Mouse (Mus musculus): ENCODE measurements around the gene Tmem38a.

GRCm38 (mm10) chr8:72570633-72571610 is 933 bp upstream of the Tmem38a start, which contains the start of gene Smim7:
- TF ChIP-seq TAL1 (IDR thresholded peaks at IDR 0.05; ENCODE audit: low read length) = no peak
- no peak for TF ChIP-seq CTCF (IDR thresholded peaks at IDR 0.05 in 2 of 3, conservative IDR thresholded peaks at IDR 0.05 in 1 of 3; ENCODE audit: control insufficient read depth in 1 of 3, insufficient read depth in 1 of 3, low read depth in 2 of 3, low read length in 3 of 3, poor library complexity in 1 of 3, severe bottlenecking in 1 of 3)
- peak; percentile 92 for TF ChIP-seq NELFE (IDR thresholded peaks at IDR 0.05; ENCODE audit: low read depth, low read length)
- no peak for TF ChIP-seq EP300 (IDR thresholded peaks at IDR 0.05; ENCODE audit: low read depth in 1 of 2, low read length in 2 of 2)
- no peak for TF ChIP-seq MAFK (IDR thresholded peaks at IDR 0.05; ENCODE audit: borderline replicate concordance, low read depth, low read length)
- TF ChIP-seq KAT2A (conservative IDR thresholded peaks at IDR 0.05; ENCODE audit: low read depth, low read length) = peak; percentile 55; the same call in 1 of the 2 replicates

Measured in MEL (cell line).